Mouse (Mus musculus) gastrocnemius, postnatal 10 days (tissue): ENCODE data around the gene Eipr1. TPM values are rescaled to one million over a fixed set of nuclear protein-coding genes. Genes with fewer than 3 reads are reported as not detected.
A peak's percentile ranks its signal among the peaks of the same experiment; 100 is the strongest.

Source experiments
- DNase-seq: peaks from one replicate; pipeline ENCODE4 v3.0.0; 2021; ENCODE audit warnings: mixed read lengths
- total RNA-seq, 2 experiments: library from RNA; stranded (reverse); gene quantifications; 2 replicates each; pipeline ENCODE4 v1.2.3; 2021

Eipr1 gene
- total RNA-seq, 2 experiments from 2014 or later: 6.4 to 6.9 TPM

GRCm38 (mm10) chr12:28775120-28775519, 23.5 kb downstream of the Eipr1 start:
- no peak for DNase-seq

GRCm38 (mm10) chr12:28775627-28776026, 24.0 kb downstream of the Eipr1 start:
- DNase-seq: no peak

GRCm38 (mm10) chr12:28780180-28780579, 28.6 kb downstream of the Eipr1 start:
- DNase-seq: no peak

DNA sequence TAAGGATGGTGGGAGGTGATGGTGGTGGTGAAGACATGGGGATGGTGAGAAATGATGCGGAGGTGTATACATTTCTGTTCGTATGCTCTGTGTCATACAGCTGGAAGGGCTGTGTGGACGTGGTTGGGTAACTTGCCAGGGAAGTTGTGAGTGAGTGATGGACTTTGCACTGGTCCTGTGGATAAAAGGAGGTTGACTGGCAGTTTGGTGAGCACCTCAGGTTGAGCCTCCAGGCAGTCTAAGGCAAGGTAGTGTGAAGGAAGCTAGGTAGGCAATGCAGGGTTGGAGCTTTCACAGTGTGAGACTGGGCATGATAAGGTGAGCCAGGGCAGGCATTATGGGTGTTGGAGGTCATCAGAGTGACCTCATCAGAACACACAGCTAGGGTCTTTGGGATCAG, 31.0 kb downstream of the Eipr1 start:
- no peak for DNase-seq

DNA sequence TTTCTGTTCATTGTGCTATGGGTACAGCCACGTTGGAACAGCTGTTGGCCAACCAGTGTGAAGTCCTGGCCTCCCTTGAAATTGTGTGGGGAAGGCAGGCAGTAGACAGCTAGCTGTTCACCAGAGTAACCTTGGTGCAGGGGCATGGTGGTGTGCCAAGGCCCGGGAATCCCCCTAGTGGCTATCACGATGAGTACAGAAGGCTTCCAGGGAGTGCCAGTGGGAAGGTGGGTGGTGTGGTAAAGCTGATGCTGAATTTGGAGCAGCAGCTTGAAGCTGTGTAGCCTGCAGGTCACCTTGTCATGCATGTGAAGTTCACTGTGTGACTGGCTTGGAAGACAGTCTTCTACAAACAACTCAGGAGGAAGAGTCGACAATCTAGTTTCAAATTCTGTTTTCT, 32.8 kb downstream of the Eipr1 start:
- peak; percentile 26 for DNase-seq

- no peak for DNase-seq
Observed at GRCm38 (mm10) chr12:28784864-28785263, 33.3 kb downstream of the Eipr1 start.

DNA sequence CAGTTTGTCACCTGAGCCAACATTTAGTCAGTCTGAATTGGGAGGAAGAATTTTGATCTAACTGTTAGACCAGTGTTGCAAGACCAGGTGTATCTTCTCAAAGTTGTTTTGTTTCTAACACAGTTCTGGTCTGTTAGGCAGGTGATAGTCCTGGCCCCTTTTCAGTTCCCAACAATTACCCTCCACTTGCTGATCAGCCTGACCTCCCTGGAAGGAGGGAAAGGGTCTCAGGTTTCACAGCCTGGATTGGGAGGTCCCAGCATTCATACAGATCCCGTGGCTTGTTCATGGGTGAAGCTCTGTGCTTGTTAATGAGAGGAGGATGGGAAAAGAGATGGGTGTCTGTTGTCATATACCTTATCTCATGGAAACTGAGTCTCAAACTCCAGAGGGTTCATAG, 33.7 kb downstream of the Eipr1 start:
- no peak for DNase-seq

DNA sequence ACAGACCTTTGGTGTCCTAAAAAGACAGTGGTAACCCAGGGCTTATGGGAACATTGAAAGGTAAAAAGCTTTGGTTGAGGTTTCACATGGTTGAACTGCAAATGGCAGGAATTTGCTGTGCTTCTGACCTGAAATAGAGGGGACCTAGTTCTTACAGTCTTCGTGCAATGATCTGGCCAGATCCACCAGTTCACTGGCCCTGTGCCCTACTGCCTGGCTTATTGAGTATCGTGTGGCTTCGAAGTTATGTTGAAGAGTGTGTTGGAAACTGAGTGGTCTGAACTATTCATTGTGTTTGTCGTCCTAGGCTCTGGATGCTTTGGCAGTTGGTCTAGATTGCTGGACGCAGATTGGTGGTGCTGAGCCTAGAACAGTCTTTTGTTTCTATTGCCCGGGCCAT, 34.7 kb downstream of the Eipr1 start:
- no peak for DNase-seq

DNA sequence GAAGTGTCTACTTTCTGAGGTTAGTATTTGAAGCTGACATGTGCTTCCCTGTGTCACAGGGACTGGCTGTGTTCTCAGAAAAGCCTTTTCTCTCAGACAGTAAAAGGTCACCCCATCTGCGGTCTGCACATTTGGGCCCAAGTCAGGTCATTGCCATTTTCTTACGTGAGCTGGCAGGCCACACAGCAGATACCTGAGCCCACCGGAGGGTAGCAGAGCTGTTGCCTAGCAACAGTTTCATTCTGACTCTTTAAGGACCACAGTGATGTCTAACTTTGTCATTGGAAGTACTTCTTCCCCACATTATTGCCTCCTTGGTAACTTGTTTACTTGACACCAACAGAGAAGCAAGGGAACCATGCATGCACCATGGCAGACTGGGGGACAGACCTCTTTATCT, 41.0 kb downstream of the Eipr1 start:
- DNase-seq: no peak

DNA sequence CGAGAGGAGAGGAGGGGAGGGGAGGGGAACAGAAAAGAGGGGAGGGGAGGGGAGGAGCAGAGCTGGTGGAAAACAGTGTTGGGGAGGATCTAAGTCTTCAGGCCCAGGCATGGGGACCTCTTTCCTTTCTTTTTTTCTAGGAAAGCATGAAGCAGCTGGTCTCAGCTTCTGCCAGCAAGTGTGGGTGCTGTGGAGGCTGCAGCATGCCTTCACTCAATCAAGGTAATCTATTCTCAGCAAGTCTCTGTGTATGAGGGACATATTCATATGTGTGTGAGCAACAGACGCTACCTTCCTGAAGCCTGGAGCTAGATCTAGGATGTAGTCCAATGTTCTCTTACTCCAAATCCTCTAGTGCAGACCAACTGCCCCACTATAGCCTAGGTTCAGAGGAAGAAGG, 42.1 kb downstream of the Eipr1 start:
- DNase-seq: no peak

DNA sequence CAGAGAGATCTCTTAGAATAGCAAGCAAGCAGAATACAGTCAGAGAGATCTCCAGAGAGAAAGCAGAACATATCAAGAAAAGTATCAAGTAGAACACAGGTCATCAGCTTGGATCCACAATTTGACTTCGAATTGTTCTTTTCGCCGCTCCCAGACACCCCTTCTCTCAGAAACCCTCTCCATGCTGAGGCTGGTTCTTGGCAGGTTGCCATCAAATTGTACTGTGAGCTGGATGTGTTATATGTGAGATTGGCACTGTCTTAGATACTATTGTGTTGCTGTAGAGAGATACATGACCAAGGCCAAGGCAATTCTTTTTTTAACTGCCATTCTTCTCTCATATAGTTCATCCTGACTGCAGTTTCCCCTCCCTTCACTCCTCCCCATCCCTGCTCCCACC, 43.4 kb downstream of the Eipr1 start:
- DNase-seq: no peak

GRCm38 (mm10) chr12:28796881-28797420, 45.3 kb downstream of the Eipr1 start:
- DNase-seq: no peak

DNA sequence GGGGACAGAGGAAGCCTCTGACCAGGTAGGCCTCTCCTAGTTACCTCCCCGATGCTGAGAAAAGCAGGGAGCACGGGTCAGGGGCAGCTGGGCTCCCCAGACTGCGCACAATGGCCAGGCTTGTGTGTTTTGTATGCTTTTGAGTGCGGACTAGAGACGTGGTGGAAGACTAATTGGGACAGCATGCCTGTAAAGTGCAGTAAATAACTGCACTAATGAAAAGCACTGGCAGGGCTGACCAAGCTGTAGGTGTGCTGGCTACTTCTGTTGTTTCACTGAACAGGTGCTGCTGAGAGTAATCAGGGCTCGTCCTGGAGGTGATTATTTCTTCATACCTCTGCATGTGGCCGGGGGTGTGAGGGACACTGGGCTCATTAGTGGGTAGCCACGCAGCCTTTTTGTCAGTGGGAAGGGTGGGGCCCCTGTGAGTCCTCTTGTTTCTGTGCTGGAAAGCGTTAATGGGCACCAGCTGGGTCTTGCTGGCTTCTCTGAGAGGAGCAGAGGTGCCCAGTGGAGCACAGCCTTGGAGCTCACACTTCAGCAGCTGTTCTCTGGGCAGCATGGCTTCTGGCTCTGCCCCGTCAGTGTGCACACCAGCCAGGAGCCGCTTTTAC, 48.3 kb downstream of the Eipr1 start:
- DNase-seq: peak; percentile 10

- no peak for DNase-seq
Observed at GRCm38 (mm10) chr12:28800423-28800822, 48.8 kb downstream of the Eipr1 start.

- DNase-seq: no peak
Observed at GRCm38 (mm10) chr12:28800891-28801290, 49.3 kb downstream of the Eipr1 start.

- no peak for DNase-seq
Observed at GRCm38 (mm10) chr12:28801731-28802130, 50.1 kb downstream of the Eipr1 start.

DNA sequence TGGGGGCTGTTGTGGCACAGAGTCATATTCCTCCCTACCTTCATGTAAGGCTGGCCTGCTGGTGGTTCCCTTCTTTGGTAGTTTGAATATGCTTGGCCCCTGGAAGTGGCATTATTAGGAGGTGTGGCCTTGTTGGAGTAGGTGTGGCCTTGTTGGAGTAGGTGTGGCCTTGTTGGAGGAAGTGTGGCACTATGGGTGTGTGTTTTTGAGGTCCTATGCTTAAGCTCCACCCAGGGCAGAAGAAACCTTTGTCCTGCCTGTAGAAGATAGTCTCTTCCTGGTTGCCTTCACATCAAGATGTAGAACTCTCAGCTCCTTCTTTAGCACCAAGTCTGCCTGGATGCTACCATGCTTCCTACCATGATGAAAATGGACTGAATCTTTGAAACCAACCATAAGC, 51.4 kb downstream of the Eipr1 start:
- DNase-seq: no peak

DNA sequence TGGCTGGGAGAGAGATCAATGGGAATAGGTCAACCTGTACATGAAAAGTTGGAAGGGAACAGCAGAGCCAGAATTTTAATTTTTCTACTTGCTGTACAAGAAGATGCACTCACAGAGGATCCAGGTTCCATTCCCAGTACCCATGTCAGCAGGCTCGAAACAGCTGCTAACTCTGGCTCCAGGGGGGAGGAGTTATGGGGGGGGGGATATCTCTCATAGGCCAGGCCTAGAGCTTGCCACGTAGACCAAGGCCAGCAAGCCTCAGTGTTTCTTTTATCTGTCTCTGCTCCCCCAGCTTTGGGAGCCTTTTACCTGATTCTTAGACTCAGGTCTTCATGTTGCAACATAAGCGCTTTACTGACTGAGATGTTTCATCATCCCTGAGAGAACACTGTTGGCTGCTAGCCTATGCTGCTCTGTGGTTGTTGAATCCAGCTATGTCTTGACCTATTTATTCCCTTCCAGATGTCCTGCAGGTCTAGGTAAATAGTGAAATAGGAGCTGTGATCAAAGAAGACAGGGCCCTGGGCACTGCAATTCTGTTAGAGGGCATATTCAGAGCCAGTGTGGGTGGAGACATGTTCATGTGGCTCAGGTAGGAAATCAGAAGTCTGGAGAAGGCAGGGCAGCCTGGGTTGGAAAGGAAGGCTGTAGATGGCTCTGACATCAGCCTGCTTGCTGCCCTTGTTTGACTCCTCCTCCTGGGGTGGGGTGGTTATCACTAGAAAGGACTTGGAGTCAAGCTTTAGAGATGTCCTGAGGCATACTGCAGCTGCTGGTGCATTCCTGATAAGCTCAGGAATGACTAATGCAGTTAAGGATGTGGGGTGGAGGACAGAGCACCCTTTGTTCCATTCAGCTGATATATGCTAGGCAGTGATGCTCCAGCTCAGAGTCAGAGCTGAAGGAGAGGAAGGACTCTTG, 53.2 kb downstream of the Eipr1 start:
- DNase-seq: no peak

DNA sequence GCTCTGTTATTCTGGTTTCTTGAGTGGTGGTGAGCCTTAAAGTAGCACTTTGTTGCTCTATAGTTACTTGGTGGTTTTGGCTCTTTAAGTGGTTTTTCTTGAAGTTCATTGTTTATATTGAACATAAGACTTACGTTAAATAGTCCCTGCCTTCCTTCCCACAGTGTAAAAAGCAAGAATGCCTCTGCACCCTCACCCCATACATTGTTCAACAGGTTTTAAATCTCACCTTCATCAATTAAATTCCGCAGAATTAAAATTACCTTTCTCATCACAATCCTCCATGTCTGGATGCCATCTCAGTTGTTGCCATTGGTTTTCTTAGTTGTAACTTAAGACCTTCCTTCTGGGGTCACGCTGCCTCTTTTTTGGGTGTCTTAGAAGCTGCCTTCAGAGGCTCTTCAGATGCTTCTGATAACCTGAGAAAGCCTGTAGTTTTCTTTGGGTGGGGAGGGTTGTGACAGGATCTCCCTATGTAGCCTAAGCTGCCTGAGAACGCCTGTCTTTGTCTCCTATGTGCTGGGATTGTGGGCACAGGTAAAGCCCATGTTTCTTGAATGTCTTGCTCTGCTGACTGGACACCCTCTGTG, 57.3 kb downstream of the Eipr1 start:
- DNase-seq: no peak

DNA sequence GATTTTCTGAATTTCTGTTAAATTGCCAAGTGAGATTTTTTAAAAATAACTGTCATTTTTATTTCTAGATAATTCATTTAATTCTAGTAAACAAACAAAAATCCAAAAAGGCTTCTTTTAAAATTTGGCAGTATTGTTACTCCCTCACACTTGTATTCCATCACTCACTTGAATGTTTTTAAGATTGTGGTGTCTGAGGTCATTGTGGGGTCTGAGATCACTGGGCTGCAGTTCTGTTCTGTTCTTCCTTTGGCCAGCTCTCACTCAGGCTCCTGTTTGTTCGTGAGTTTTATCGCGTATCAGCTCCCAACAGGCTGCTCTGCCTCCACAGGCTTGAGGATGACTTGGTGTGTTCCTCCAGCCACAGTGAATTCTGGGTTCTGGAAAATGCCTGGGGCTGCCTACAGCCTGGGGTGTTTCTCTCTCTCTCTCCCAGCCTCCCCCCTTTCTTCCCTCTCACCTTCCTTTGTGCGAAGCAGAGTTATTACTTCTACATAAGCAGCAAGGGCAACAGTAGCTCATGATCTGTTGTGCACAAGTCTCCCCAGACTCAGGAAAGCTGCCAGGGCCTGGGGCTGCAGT, 58.2 kb downstream of the Eipr1 start:
- no peak for DNase-seq

DNA sequence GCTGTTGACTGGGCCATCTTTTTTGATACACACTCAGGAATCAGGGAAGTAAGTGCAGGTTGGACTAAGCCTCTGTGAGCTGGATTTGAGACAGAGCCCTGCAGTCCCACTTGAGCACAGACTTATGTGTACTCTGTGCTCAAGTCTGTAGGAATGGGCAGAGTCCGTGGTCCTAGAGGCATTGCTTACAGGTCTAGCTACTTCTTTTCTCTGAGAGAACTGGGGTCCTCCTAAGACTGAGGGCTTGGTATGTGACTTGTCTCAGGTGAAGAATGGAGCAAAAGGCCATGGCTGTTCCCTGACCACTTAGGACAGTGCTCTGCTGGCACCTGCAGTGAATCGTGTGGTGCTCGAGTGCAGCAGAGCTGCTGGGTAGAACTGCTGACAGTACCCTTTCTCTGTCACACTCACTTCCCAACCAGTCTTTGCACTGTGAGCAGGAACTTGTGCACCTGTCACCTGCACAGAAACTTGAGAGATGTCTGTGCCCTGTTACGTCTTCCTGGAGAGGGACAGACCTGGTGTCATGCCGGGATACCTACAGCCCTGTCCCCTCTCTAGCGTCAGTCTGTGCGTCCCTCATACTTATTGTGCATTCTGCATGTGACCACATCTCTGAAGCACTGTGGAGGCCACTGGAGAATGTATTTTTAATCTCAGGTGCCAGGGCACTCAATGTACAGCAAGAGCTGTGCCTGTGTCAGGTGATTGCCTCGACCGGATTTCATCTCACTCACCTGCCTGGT, 65.3 kb downstream of the Eipr1 start:
- DNase-seq: no peak

- no peak for DNase-seq
Observed at GRCm38 (mm10) chr12:28817427-28817752, 65.8 kb downstream of the Eipr1 start.
